Mouse (Mus musculus): ENCODE measurements around the gene Sirt4. TPM values are rescaled to one million over a fixed set of nuclear protein-coding genes. Genes with fewer than 3 reads are reported as not detected.
"Not testable (repeated sequence)": the region's sequence is repeated elsewhere in the genome, so short reads cannot be mapped to it uniquely, and the experiment has no call there.

Gene Sirt4
- polyA plus RNA-seq, 1 experiment from 2014 or later = 23.2 TPM

- Histone ChIP-seq H3K9me3 (no peaks in the 10 kb centered on the region), H3K4me1 (peaks cover 60% of the 10 kb centered on the region), H3K27me3 (no peaks in the 10 kb centered on the region), H3K4me3 (no peak overlapping the region), H3K4me2 (replicated peaks) (peak overlapping the region; percentile 44), H3K27ac (peak overlapping the region; percentile 86), H3K36me3 (peaks cover 11% of the 10 kb centered on the region), H3K9ac (0 out of 2 replicates have a peak overlapping the region, but pooled peaks have one; percentile 30)
- peak; percentile 68 for ATAC-seq (ENCODE audit: insufficient number of reproducible peaks, insufficient read depth, low FRiP score, low TSS enrichment)
- WGBS = 3% methylated on average over 15 of the region's 15 CpGs
These were observed 39.4 kb upstream of the Sirt4 start for GRCm38 (mm10) chr5:115523971-115524370.

- H3K4me2 ChIP-seq (replicated peaks) = no peak overlapping the region
- peak overlapping the region; percentile 86 for H3K27ac ChIP-seq
- no peak overlapping the region for H3K4me3 ChIP-seq
- H3K4me1 ChIP-seq = peaks cover 56% of the 10 kb centered on the region
- H3K27me3 ChIP-seq = no peaks in the 10 kb centered on the region
- no peaks in the 10 kb centered on the region for H3K9me3 ChIP-seq
- ATAC-seq (ENCODE audit: insufficient number of reproducible peaks, insufficient read depth, low FRiP score, low TSS enrichment) = no peak
- H3K9ac ChIP-seq = no peak overlapping the region
- WGBS = 61% methylated on average over 15 of the region's 15 CpGs
- peaks cover 11% of the 10 kb centered on the region for H3K36me3 ChIP-seq
These were observed 38.5 kb upstream of the Sirt4 start for GRCm38 (mm10) chr5:115522981-115523499.

GRCm38 (mm10) chr5:115522531-115522930 lies 38.0 kb upstream of the Sirt4 start:
- Histone ChIP-seq H3K9me3 (no peaks in the 10 kb centered on the region), H3K4me1 (peaks cover 56% of the 10 kb centered on the region), H3K36me3 (peaks cover 11% of the 10 kb centered on the region), H3K27me3 (no peaks in the 10 kb centered on the region), H3K9ac (no peak overlapping the region), H3K4me2 (replicated peaks) (no peak overlapping the region), H3K27ac (peak overlapping the region; percentile 86), H3K4me3 (no peak overlapping the region)
- 60% methylated on average over 4 of the region's 4 CpGs for whole genome bisulfite sequencing
- ATAC-seq (ENCODE audit: insufficient number of reproducible peaks, insufficient read depth, low FRiP score, low TSS enrichment) = no peak

DNA sequence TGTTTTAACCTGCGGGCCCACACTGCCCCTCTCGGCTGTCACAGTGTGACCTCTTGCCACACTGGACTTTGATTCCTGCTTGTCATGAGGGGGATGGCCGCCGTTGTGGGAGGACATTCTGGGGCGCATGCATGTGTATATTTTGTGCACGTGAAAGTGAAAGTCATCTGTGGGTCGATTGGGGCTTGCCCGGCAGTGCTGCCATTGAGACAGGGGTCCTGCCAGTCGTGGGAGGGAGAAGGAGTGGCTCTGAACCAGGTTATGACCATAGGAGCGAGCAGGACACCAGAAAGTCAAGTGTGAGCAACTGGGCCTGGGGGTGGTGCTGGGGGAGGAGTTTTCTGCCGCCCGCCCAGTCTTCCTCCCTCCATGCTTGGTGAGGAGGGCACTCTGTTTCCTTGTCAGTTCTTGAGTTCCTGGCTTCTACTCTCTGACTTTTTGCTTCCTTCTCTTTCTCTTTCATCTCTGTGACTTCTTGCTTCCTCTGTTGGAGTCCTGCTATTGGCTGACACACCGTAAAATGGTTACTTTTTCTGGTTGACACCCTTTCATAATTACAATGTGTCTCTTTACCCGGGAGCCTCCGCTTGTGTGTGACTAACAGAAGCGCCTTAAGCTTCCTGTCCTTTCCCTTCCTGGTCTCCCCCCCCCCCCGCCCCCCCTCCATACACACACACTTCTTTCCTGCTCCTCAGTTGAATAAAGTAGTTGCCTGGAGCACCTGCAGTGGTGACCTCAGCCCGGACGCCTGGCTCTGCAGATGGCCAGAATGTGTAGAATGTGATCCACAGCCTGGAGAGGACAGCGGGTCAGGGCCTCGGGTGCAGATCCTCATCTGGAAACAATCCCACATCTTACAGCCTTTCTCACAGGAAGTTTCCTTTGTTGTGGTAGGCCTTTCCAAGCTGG lies 37.3 kb upstream of the Sirt4 start:
- H3K4me3 ChIP-seq = no peak overlapping the region
- no peak overlapping the region for H3K9ac ChIP-seq
- ATAC-seq (ENCODE audit: insufficient number of reproducible peaks, insufficient read depth, low FRiP score, low TSS enrichment) = no peak
- peak overlapping the region; percentile 86 for H3K27ac ChIP-seq
- H3K4me1 ChIP-seq = peaks cover 56% of the 10 kb centered on the region
- 39% methylated on average over 20 of the region's 21 CpGs for WGBS
- no peaks in the 10 kb centered on the region for H3K9me3 ChIP-seq
- no peaks in the 10 kb centered on the region for H3K27me3 ChIP-seq
- H3K36me3 ChIP-seq = peaks cover 17% of the 10 kb centered on the region
- no peak overlapping the region for H3K4me2 ChIP-seq (replicated peaks)

GRCm38 (mm10) chr5:115520325-115520869 lies 35.9 kb upstream of the Sirt4 start:
- H3K4me1 ChIP-seq = peaks cover 54% of the 10 kb centered on the region
- no peaks in the 10 kb centered on the region for H3K27me3 ChIP-seq
- peaks cover 15% of the 10 kb centered on the region for H3K36me3 ChIP-seq
- H3K9ac ChIP-seq = peak overlapping the region; percentile 38; the same call in 1 of the 2 replicates
- H3K4me2 ChIP-seq (replicated peaks) = no peak overlapping the region
- no peak for ATAC-seq (ENCODE audit: insufficient number of reproducible peaks, insufficient read depth, low FRiP score, low TSS enrichment)
- no peaks in the 10 kb centered on the region for H3K9me3 ChIP-seq
- no peak overlapping the region for H3K4me3 ChIP-seq
- WGBS = 50% methylated on average over 21 of the region's 21 CpGs
- peak overlapping the region; percentile 67 for H3K27ac ChIP-seq

- peaks cover 11% of the 10 kb centered on the region; the same call in 1 of the 2 replicates for H3K36me3 ChIP-seq
- not testable (repeated sequence) for H3K4me3 ChIP-seq; ATAC-seq (ENCODE audit: insufficient number of reproducible peaks, insufficient read depth, low FRiP score, low TSS enrichment); H3K27ac ChIP-seq; H3K27me3 ChIP-seq; H3K9me3 ChIP-seq; H3K9ac ChIP-seq; H3K4me2 ChIP-seq (replicated peaks)
- WGBS = 96% methylated on average over 7 of the region's 8 CpGs
- H3K4me1 ChIP-seq = peaks cover 51% of the 10 kb centered on the region
These were observed 33.7 kb upstream of the Sirt4 start for GRCm38 (mm10) chr5:115518214-115518613.

DNA sequence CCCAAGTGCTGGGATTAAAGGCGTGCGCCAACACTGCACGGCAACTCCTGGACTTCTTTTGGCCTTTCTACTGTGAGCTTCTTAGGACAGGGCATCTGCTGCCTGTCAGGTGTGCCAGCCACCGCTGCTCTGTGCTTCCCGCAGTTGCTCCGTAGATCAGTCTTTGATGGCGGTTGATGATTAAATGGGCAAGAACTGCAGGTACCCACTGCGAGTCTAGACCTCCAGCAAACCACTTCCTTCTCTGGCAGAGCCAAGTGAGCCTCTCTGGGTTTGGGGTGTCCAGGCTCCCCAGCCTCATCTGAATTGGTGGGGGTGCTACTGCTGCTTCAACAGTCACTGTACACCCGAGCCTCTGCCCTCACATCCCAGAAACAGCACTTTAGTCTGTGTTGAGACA lies 33.0 kb upstream of the Sirt4 start:
- no peak overlapping the region for H3K9ac ChIP-seq
- no peak overlapping the region for H3K4me2 ChIP-seq (replicated peaks)
- no peaks in the 10 kb centered on the region for H3K27me3 ChIP-seq
- 89% methylated on average over 9 of the region's 9 CpGs for WGBS
- no peaks in the 10 kb centered on the region for H3K9me3 ChIP-seq
- H3K4me3 ChIP-seq = no peak overlapping the region
- H3K4me1 ChIP-seq = peaks cover 43% of the 10 kb centered on the region
- no peak overlapping the region for H3K27ac ChIP-seq
- ATAC-seq (ENCODE audit: insufficient number of reproducible peaks, insufficient read depth, low FRiP score, low TSS enrichment) = no peak
- H3K36me3 ChIP-seq = peaks cover 11% of the 10 kb centered on the region; the same call in 1 of the 2 replicates

GRCm38 (mm10) chr5:115516908-115517307 lies 32.4 kb upstream of the Sirt4 start:
- Histone ChIP-seq H3K27ac (no peak overlapping the region), H3K36me3 (peaks cover 11% of the 10 kb centered on the region; the same call in 1 of the 2 replicates), H3K9ac (no peak overlapping the region), H3K4me1 (peaks cover 38% of the 10 kb centered on the region), H3K4me2 (replicated peaks) (no peak overlapping the region), H3K9me3 (no peaks in the 10 kb centered on the region), H3K27me3 (no peaks in the 10 kb centered on the region), H3K4me3 (no peak overlapping the region)
- ATAC-seq (ENCODE audit: insufficient number of reproducible peaks, insufficient read depth, low FRiP score, low TSS enrichment) = no peak
- WGBS = 93% methylated on average over 7 of the region's 7 CpGs

GRCm38 (mm10) chr5:115516081-115516907 lies 31.8 kb upstream of the Sirt4 start:
- no peak overlapping the region for H3K4me3 ChIP-seq
- peak overlapping the region; percentile 96 for H3K27ac ChIP-seq
- H3K4me2 ChIP-seq (replicated peaks) = no peak overlapping the region
- H3K27me3 ChIP-seq = no peaks in the 10 kb centered on the region
- H3K9me3 ChIP-seq = no peaks in the 10 kb centered on the region
- no peak for ATAC-seq (ENCODE audit: insufficient number of reproducible peaks, insufficient read depth, low FRiP score, low TSS enrichment)
- WGBS = 86% methylated on average over 29 of the region's 32 CpGs
- H3K36me3 ChIP-seq = peaks cover 10% of the 10 kb centered on the region; the same call in 1 of the 2 replicates
- H3K9ac ChIP-seq = no peak overlapping the region
- peaks cover 32% of the 10 kb centered on the region for H3K4me1 ChIP-seq

- 24% methylated on average over 20 of the region's 20 CpGs for WGBS
These were observed 30.5 kb upstream of the Sirt4 start for GRCm38 (mm10) chr5:115514896-115515587.

More at GRCm38 (mm10) chr5:115514896-115515587, 30.5 kb upstream of the Sirt4 start:
- peak overlapping the region; percentile 96 for H3K27ac ChIP-seq
- H3K4me3 ChIP-seq = no peak overlapping the region
- peaks cover 21% of the 10 kb centered on the region for H3K4me1 ChIP-seq
- no peaks in the 10 kb centered on the region for H3K9me3 ChIP-seq
- peak; percentile 74 for ATAC-seq (ENCODE audit: insufficient number of reproducible peaks, insufficient read depth, low FRiP score, low TSS enrichment)
- 0 out of 2 replicates have a peak, but pooled peaks cover 6% of the 10 kb centered on the region for H3K36me3 ChIP-seq
- H3K9ac ChIP-seq = peak overlapping the region; percentile 21; the same call in 1 of the 2 replicates
- H3K27me3 ChIP-seq = no peaks in the 10 kb centered on the region
- peak overlapping the region; percentile 40 for H3K4me2 ChIP-seq (replicated peaks)
